Mouse (Mus musculus) common myeloid progenitor, adult 5-6 weeks (primary cell): Measurements from ENCODE around the gene Ltbp1. TPM values are rescaled to one million over a fixed set of nuclear protein-coding genes. Genes with fewer than 3 reads are reported as not detected.

ENCODE experiments used
- ATAC-seq: replicated peaks from 2 replicates; pipeline ENCODE4 v1.8.0; 2016; ENCODE audit warnings: low read depth, mild to moderate bottlenecking, moderate TSS enrichment, inconsistent platforms; ENCODE audit not compliant: poor library complexity, severe bottlenecking
- total RNA-seq: library from RNA; stranded (forward); fragments of 200-1000, 187-1606 nt; gene quantifications from 2 replicates; pipeline ENCODE4 v1.2.3, GENCODE M21; 2017

The Ltbp1 gene
- total RNA-seq, 1 experiment from 2014 or later, result 2.5 TPM

DNA sequence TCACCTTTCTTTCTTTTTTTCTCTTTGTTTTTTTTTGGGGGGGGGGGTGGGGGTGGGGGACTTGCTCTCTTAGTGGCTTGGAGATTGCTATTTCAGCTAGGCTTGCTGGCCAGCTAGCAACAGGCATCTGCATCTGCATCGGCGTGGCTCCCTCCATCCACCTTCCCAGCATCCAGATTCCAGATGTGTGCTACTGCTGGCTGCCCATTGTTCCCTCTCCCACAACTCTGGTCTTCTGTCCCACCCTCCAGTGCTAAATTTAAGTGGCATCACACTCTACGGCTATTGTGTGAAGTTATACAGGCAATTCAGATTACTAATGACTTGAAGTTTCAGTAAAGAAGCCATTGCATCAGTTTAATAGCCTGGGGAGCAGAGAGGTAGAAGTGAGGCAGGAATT, 10.1 kb upstream of the Ltbp1 start:
- no peak for ATAC-seq

GRCm38 (mm10) chr17:75000066-75000465, 5.3 kb upstream of the Ltbp1 start:
- ATAC-seq, result no peak

GRCm38 (mm10) chr17:75004820-75005219, 548 bp upstream of the Ltbp1 start:
- ATAC-seq, result peak; percentile 88

DNA sequence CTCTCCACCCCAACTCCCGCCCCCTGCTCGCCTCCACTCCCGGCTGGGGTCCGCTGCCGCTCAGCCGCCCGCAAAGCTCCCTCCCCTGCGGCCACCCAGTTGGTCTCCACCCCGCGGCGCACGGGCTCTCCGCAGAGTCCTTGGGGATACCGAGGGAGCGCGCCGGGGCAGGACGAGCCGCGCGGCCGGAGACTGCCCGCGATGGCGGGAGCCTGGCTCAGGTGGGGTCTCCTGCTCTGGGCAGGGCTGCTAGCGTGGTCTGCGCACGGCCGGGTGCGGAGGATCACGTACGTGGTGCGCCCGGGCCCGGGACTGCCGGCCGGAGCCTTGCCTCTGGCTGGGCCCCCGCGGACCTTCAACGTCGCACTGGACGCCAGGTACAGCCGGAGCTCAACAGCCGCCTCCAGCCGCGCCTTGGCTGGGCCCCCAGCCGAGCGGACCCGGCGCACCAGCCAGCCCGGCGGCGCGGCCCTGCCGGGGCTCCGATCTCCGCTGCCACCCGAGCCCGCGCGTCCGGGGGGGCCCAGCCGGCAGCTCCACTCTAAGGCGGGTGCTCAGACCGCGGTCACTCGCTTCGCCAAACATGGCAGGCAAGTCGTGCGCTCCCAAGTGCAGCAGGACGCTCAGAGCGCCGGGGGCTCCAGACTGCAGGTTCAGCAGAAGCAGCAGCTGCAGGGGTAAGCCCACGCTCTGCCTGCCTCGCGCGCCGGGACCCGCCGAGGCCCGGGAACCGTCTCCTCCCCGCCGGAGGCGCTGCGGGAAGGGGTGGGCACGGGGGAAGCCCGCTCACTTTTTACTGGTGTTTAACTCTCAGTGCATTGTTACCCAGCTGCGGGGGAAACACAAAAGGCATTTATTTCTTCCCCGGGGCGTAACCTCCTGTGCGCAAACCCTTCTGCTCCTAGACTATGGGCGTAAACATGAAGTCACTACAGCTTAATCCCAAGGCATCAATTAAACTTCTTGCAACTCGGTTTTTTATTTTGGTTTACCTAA, 615 bp downstream of the Ltbp1 start:
- ATAC-seq, result peak; percentile 30

GRCm38 (mm10) chr17:75010955-75011354, 5.6 kb downstream of the Ltbp1 start:
- peak; percentile 60 for ATAC-seq

DNA sequence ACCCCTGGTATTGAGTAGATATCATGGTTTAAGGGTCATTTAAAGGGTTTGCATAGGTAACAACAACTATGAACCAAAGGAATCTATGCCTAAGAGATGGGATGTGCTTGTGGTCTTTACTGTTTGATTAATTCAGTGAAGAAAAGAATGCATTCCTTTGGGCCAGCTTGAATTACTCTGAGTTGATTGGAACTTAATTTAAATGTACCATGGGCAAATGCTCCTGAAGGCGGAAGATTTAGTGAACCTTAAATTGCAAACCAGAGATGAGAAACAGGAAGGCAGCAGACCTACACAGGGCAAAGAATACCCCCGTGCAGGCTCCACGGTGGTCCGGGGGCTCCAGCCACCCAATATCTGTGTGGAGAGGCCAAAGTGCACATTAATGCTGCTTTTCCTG, 7.8 kb downstream of the Ltbp1 start:
- ATAC-seq, result no peak

DNA sequence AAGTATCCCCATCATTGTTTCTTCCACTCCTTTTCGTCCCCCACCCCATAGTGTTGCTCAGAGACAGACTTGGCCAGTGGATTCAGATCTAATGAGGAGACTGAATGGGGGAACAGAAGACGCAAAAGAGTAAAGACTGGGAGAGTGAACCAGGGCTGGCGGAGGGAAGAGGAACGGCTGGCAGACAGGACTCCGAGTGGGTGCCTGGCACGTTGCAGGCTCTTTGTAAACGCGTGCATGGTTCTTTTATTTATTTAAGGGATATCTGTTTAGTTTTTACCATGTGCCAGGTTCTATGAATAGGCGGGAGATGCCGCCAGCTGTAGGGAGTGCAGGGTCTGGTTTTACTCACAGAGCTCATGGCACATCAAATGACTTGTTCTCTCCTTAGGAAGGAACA, 8.5 kb downstream of the Ltbp1 start:
- ATAC-seq, result no peak

GRCm38 (mm10) chr17:75014601-75015356, 9.4 kb downstream of the Ltbp1 start:
- ATAC-seq, result no peak

- no peak for ATAC-seq
Observed at GRCm38 (mm10) chr17:75015546-75015945, 10.2 kb downstream of the Ltbp1 start.

- ATAC-seq, result peak; percentile 36; the same call in 1 of the 2 replicates
Observed at GRCm38 (mm10) chr17:75017423-75017822, 12.1 kb downstream of the Ltbp1 start.

- ATAC-seq, result no peak
Observed at GRCm38 (mm10) chr17:75018142-75018541, 12.8 kb downstream of the Ltbp1 start.

DNA sequence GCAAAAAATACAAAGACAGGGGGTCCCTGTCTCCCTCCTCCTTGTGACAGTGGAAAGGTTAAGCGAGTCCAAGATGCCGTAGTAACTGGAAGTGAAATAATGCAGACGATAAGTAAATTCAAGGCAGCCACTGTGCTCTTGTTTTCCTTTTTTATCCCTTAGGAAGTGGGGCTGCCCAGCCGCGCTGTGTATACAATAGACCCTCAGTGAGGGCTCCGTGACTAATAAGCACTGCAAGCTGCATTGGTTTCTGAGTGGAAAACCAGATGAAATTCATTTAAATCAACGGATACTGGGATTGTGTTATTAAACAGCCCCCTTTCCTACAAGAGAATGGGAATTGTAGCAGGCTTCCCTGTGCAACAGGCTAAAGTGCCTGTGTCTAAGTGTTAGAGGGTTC, 14.7 kb downstream of the Ltbp1 start:
- ATAC-seq, result no peak

- ATAC-seq, result no peak
Observed at GRCm38 (mm10) chr17:75020619-75021018, 15.3 kb downstream of the Ltbp1 start.

DNA sequence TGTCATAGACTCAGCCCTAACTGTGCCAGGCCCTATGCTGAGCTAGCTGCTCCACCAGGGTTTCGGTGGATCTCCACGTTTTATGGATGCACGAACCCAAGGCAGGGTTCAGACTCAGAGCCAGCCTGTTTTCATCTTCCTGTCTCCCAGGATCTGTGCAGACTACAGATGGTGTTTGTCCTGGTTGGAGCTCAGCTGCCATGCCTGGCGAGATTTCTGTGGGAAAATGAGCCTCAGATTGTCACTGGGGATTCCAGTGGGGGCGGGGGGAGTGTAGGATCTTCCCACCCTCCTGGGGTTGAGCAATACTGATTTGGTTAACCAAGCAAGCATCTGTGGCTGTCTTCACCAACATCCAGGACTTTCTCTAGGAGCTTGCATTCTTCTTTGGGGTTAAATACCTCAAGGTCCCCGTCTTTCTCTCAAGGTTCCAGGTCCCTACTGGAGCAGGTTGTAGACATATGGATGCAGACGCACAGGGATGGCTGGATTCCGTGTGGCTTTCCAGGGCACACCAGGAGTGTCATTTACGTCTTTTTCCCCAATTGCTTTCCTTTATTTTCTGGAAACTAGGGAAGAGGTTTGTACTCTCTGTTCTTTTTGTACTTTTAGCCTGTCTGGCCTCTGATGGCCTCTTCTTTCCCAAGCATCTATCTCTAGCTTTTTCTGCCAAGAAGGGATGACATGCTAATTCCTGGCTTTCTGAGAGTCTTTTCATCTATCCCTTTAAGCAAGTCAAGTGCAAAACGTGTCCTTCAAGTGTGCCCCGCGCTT, 22.2 kb downstream of the Ltbp1 start:
- no peak for ATAC-seq

DNA sequence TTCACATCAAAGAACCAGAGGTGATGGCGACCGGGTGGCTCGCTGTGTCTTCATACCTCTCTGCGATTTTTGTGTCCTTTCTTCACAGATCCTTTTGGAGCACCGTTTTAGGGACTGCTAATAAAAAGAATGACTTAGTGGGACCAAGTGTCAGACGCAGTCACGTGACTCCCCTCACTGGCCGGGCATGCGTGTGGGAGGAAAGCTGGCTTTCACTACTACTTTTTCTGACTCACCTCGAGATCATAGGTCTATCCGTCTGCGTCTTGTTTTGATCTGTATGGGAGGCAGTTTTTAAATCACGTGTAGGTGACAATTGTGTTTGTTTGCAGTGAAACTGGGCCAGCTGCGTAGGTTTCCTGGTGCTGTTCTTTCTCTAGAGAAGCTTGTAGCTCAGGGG, 28.0 kb downstream of the Ltbp1 start:
- ATAC-seq, result no peak

DNA sequence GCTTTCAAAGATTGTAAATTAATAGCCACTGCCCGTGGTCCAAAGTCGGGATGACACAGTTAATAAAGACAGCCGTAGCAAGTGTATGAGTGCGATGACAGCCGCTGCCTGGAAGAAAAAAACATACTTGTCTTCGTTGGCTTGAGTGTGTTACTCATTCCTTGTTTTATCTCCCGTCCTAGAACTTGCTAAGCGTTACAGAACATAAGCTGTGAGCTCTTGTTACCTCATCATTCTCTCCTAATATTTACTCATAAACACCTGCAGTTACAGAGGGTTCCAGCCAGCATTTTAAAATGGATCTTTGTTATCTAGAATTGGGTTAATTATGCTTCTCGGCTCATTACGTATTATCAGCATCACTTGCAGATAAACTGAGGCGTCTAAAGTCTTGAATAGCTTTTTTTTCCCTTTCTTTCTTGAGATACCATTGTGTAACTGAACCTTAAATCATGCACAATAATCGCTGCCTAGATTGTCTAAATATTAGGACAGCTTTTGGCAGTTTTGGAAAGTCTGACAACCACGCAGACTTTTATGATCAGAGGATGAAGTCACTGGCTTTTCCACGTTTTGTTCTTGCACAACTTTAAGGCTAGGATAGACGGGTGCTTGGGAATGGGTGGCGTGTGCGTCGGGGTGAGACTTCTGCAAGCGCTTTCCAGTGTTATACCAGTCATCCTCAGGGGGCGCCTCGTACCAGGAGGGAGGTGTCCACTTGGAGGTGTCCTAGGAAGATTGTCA, 28.7 kb downstream of the Ltbp1 start:
- no peak for ATAC-seq

DNA sequence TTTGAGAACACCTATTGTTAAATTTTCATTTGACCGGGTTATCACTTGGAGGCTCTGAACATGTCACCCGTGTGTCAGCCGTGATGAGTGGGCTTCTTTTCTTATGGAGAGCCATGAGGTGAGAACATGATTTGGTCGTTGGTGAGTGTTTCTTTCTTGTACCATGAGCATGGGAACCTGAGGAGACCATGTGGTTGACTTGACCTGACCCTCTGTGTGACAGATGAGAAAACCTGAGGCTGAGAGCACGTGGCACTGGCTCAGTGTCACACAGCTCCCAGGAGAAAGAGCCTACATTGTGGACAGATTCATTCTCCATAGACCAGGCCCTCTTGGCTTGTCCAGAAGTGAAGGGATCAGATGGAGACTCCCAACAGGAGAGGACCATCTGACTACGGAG, 31.5 kb downstream of the Ltbp1 start:
- ATAC-seq, result no peak

- ATAC-seq, result no peak
Observed at GRCm38 (mm10) chr17:75039017-75039416, 33.6 kb downstream of the Ltbp1 start.

DNA sequence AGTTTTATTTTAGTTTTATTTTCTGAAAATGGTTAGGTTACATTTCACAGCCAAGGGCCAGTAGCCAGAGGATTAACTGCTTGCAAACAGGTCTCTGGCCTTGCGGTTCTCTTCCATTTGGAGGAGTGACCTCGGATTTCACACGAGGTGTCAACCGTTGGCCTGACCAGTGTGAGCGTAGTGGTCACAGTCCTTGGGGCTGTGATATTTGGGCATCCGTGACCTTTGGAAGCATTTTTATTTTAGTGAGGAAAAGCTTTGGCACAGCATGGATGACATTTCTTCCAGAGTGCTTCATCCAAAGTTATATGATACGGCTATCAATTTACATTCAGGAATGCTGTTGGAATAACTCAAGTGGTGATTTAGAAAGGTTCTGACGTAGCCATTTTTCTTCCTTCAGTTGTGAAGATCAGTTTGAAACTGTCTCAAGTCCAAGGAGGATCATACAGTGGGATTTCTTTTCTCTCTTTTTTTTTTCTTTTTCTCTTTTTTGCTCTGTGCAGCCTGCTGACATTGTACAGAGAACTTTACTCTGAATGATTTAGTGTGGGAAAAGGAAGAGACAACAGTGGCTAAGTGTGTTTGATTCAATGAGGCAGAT, 44.1 kb downstream of the Ltbp1 start:
- ATAC-seq, result no peak
